Mouse (Mus musculus) midbrain, embryonic 15.5 days (tissue): ENCODE results near the gene Arhgap32. TPM values are rescaled to one million over a fixed set of nuclear protein-coding genes. Genes with fewer than 3 reads are reported as not detected.

Experiments used
- ATAC-seq: fragments of 200-750 bp; cut with Nextera tagmentation; replicated peaks from 2 replicates; pipeline ENCODE4 v1.8.0; 2017; ENCODE audit warnings: moderate TSS enrichment
- H3K27ac ChIP-seq: fragments of 300-500 bp; sonication (generic); 2 replicates; pipeline ENCODE4 v1.5.1; 2015; ENCODE audit warnings: mild to moderate bottlenecking, inconsistent platforms
- H3K27me3 ChIP-seq: fragments of 300-500 bp; sonication (generic); replicated peaks from 2 replicates; pipeline ENCODE4 v1.6.1; 2015; ENCODE audit warnings: inconsistent platforms
- H3K36me3 ChIP-seq: fragments of 300-500 bp; sonication (generic); replicated peaks from 2 replicates; pipeline ENCODE4 v1.6.1; 2015; ENCODE audit warnings: inconsistent platforms
- H3K4me1 ChIP-seq: fragments of 300-500 bp; sonication (generic); 2 replicates; pipeline ENCODE4 v1.6.1; 2015; ENCODE audit warnings: inconsistent platforms
- H3K4me2 ChIP-seq: fragments of 300-500 bp; sonication (generic); 2 replicates; pipeline ENCODE4 v1.6.1; 2015; ENCODE audit warnings: inconsistent platforms, mild to moderate bottlenecking, moderate library complexity
- H3K4me3 ChIP-seq: fragments of 300-500 bp; sonication (generic); 2 replicates; pipeline ENCODE4 v1.5.1; 2015; ENCODE audit warnings: mild to moderate bottlenecking, inconsistent platforms
- H3K9ac ChIP-seq: fragments of 300-500 bp; sonication (generic); 2 replicates; pipeline ENCODE4 v1.6.1; 2015; ENCODE audit warnings: mild to moderate bottlenecking, inconsistent platforms
- H3K9me3 ChIP-seq: fragments of 300-500 bp; sonication (generic); 2 replicates; pipeline ENCODE4 v1.6.1; 2016; ENCODE audit warnings: inconsistent platforms
- WGBS: fragments of 180-500 bp; shearing (Covaris S2); methylation state at CpG from one replicate; pipeline ENCODE4 v1.1.7; 2015; ENCODE audit warnings: mixed read lengths; 5-methylcytosine and 5-hydroxymethylcytosine counted together
- microRNA-seq: library from miRNA; unstranded; fragments of <30 nt; microRNA quantifications from one replicate; pipeline ENCODE4, GENCODE M21; 2016
- polyA plus RNA-seq: library from polyadenylated mRNA; unstranded; fragments of >200 nt; fragmentation: Nextera tagmentation; extraction: Ambion mirVana; gene quantifications from 2 replicates; pipeline ENCODE4 v1.2.1, GENCODE M21; 2015

The Arhgap32 gene
- polyA plus RNA-seq, 1 experiment from 2014 or later = 13.3 TPM

DNA sequence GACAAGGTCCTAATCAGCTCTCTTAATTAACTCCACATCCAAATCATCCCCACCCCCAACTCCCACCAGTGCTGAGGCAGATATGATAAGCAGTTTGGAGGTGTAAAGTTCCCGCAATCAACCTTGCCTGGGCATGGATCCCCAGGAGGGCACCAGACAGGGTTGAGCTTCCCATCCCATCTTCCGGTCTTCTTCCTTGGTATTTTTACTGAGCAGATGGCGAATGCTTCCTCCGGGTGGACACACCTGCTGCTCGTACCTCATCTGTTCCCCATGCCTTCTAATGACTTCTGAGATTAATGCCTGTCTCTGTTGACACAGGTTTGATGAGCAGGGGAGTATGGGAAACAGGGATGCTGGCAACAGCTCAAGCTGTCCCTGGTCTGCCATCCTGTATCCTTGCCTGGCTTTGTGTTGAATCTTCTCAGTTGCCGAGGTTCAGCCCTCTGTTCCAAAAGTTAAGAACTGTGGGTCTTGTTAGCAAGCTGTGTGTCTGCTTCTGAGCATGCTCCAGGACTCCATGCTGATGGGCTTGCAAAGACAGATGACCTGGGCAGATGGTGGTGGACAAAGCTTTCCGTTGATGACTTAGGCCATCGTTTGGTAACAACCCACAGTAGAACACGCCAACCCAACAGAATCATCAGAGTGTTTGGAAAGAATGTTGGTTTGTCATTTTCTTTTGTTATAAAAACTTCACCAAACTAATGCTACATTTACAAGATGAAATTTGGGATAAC lies 179.3 kb downstream of the Arhgap32 start:
- WGBS = 86% methylated on average over 9 of the region's 9 CpGs
- Histone ChIP-seq H3K4me3 (no peak overlapping the region), H3K27ac (no peak overlapping the region), H3K4me1 (peaks cover 11% of the 10 kb centered on the region), H3K4me2 (no peak overlapping the region), H3K9ac (no peak overlapping the region), H3K9me3 (no peaks in the 10 kb centered on the region), H3K27me3 (no peaks in the 10 kb centered on the region), H3K36me3 (no peaks in the 10 kb centered on the region)
- no peak for ATAC-seq

DNA sequence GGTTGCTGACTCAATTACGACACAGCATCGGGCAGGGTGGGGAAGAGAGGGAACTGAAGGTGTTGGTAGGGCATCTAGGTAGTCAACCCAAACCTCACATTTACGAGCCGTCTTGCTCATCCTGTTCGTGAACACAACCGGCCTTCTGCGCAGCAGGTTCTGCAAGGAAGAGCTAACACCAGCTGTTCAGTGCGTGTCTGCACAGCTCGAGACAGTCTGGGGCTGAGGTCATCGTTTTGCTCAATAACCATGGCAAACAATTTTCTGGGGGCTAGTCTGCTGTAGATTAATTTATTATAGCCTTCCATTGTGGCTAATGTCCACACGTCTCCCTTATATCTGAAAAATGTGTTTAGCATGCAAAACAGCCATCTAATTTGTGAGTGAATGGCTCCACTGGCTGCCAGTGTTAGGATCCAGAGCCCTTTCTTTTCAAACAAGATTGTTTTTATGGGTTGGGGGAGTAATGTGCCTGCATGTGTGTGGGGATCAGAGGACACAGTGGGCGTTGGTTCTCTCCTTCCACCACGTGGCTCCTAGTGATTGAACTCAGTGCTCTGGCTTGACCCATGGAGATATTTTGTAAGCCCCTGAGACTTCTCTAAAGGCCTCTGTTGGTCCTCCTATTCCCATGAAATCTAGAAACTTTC lies 186.7 kb downstream of the Arhgap32 start:
- no peaks in the 10 kb centered on the region for H3K27me3 ChIP-seq
- ATAC-seq = peak; percentile 56; the same call in 1 of the 2 replicates
- no peak overlapping the region for H3K9ac ChIP-seq
- H3K36me3 ChIP-seq = no peaks in the 10 kb centered on the region
- no peak overlapping the region for H3K4me2 ChIP-seq
- H3K9me3 ChIP-seq = no peaks in the 10 kb centered on the region
- WGBS = 38% methylated on average over 13 of the region's 13 CpGs
- no peak overlapping the region for H3K27ac ChIP-seq
- no peaks in the 10 kb centered on the region for H3K4me1 ChIP-seq
- no peak overlapping the region for H3K4me3 ChIP-seq

DNA sequence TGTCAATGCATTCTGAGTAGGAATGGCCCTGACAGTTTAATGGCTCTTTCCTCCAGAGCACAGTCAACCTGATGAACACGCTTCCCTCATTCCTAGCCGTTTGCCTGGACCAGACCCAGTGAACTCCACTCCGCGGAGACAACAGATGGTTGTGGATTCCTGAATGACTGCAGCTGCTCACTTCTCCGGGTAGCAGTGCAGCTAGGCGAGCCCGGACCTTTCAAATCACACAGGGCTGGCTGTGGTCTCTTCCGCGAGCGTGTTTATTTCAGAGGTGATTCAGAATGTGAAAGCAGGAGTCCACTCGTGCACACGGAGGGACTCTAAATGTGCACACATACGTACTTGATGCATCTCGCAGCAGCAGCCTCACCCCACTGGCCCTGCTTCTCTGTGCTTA lies 195.8 kb downstream of the Arhgap32 start:
- no peak for ATAC-seq
- Histone ChIP-seq H3K4me1 (peaks cover 7% of the 10 kb centered on the region), H3K27me3 (no peaks in the 10 kb centered on the region), H3K4me3 (no peak overlapping the region), H3K27ac (no peak overlapping the region), H3K36me3 (no peaks in the 10 kb centered on the region), H3K9ac (no peak overlapping the region), H3K4me2 (0 out of 2 replicates have a peak overlapping the region, but pooled peaks have one; percentile 8), H3K9me3 (no peaks in the 10 kb centered on the region)
- 52% methylated on average over 14 of the region's 14 CpGs for WGBS

DNA sequence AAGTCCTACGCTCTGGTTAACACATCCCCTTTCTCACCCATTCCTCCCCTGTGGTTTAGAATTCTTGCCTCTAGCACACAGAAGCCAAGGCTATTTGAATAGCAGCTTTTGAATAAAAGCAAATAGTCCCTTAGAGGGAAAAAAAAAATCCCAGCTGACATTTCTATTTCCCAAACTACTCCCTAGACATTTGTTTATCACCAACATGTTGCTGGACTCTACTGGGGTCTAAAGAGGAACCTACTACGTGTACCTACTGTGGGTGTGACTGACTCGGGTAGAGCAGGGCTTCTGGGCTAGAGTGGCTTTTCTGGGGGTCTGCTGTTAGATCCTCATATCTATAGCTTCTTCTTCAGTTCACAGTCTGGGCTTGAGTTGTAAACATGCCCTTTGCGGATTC lies 196.3 kb downstream of the Arhgap32 start:
- ATAC-seq = no peak
- Histone ChIP-seq H3K9me3 (no peaks in the 10 kb centered on the region), H3K4me3 (no peak overlapping the region), H3K27me3 (no peaks in the 10 kb centered on the region), H3K4me2 (0 out of 2 replicates have a peak overlapping the region, but pooled peaks have one; percentile 8), H3K9ac (no peak overlapping the region), H3K27ac (no peak overlapping the region), H3K4me1 (peaks cover 7% of the 10 kb centered on the region), H3K36me3 (no peaks in the 10 kb centered on the region)
- WGBS = 70% methylated on average over 4 of the region's 4 CpGs

DNA sequence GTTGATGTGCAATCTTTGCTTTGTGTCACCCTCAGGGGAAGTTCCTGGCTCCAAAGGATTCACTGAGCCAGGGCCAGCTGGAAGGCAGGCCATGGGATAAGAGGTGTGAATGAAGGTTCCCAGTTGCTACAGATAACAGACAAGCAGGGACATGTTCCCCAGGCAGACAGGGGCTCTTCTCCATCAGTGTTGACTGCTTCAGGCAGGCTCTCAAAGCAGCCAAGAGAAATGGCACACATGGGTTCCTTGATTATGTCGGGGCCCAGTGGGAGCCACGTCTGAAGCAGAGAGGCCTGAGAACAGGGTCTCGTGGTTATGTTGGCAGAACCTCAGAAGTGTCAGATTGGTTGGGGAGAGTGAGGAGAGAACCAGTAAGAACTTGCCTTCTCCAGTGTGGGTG lies 198.1 kb downstream of the Arhgap32 start:
- no peak overlapping the region for H3K4me3 ChIP-seq

DNA sequence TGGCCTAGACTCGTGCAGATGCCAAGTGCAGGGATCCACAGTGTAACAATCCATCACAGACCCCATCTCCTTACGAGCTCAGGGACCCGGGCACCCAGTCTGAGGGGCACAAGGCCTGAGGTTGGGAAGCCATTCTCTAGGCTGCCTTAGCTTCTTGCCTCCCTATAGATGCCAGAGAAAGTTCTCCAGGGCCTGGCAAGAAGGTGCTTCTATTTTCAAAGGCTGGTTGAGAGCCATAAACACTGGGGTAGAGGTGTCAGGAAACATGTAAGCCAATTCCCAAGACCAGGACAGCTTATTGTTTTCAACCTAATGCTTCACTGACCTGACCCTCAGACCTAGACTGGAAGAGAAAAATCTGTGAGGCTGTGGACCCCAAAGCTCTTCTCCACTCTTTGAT lies 200.1 kb downstream of the Arhgap32 start:
- Histone ChIP-seq H3K4me1 (peaks cover 7% of the 10 kb centered on the region), H3K36me3 (no peaks in the 10 kb centered on the region), H3K9me3 (no peaks in the 10 kb centered on the region), H3K27ac (no peak overlapping the region), H3K27me3 (no peaks in the 10 kb centered on the region), H3K9ac (no peak overlapping the region), H3K4me3 (no peak overlapping the region), H3K4me2 (no peak overlapping the region)
- ATAC-seq = no peak
- WGBS = 90% methylated on average over 3 of the region's 3 CpGs

More for the DNA sequence above, 198.1 kb downstream of the Arhgap32 start:
- 90% methylated on average over 3 of the region's 3 CpGs for WGBS
- Histone ChIP-seq H3K4me2 (no peak overlapping the region), H3K4me1 (peaks cover 7% of the 10 kb centered on the region), H3K36me3 (no peaks in the 10 kb centered on the region), H3K9ac (no peak overlapping the region), H3K27me3 (no peaks in the 10 kb centered on the region), H3K9me3 (no peaks in the 10 kb centered on the region), H3K27ac (no peak overlapping the region)
- ATAC-seq = no peak

Small RNAs within 50 kb of the gene (microRNA-seq; reads per million reads assigned to microRNA genes)
- gene Gm44453 = not detected

Other genes starting within 250 kb of the Arhgap32 start
- gene Barx2, start 202.7 kb upstream of the Arhgap32 start, polyA plus RNA-seq = 0.17 TPM in 1 of 2 replicates, not detected in the other
- 0.80 and 1.3 TPM in 2 replicates for gene Kcnj5, start 228.2 kb downstream of the Arhgap32 start, polyA plus RNA-seq